Mouse (Mus musculus): Measurements from ENCODE around the gene Sycp2l. TPM values are rescaled to one million over a fixed set of nuclear protein-coding genes. Genes with fewer than 3 reads are reported as not detected.
"Not testable (repeated sequence)": the region's sequence is repeated elsewhere in the genome, so short reads cannot be mapped to it uniquely, and the experiment has no call there.

Sycp2l gene
- polyA plus RNA-seq, 1 experiment from 2014 or later, result not detected

- WGBS, result 81% methylated on average over 9 of the region's 9 CpGs
- Histone ChIP-seq H3K27me3 (ENCODE audit: control insufficient read depth, insufficient read depth, low read length) (no peaks in the 10 kb centered on the region), H3K4me3 (ENCODE audit: low read depth, low read length) (no peak overlapping the region), H3K27ac (replicated peaks; ENCODE audit: low read depth, low read length) (no peak overlapping the region), H3K36me3 (ENCODE audit: control insufficient read depth, insufficient read depth, low read length) (no peaks in the 10 kb centered on the region), H3K4me1 (ENCODE audit: control insufficient read depth, insufficient read depth, low read length) (peaks cover 6% of the 10 kb centered on the region; the same call in 1 of the 2 replicates), H3K9me3 (ENCODE audit: control insufficient read depth, low read length) (no peaks in the 10 kb centered on the region), H3K9ac (ENCODE audit: low read length) (no peak overlapping the region), H3K4me2 (ENCODE audit: low read depth, severe bottlenecking) (no peak overlapping the region)
- no peak for ATAC-seq (ENCODE audit: insufficient number of reproducible peaks, low FRiP score, low TSS enrichment, low read depth)
- no peak for DNase-seq (ENCODE audit: low spot score)
Measured at GRCm38 (mm10) chr13:41203691-41204090, 89.6 kb downstream of the Sycp2l start.

- DNase-seq (ENCODE audit: low spot score); H3K27me3 ChIP-seq (ENCODE audit: control insufficient read depth, insufficient read depth, low read length); H3K9ac ChIP-seq (ENCODE audit: low read length); ATAC-seq (ENCODE audit: insufficient number of reproducible peaks, low FRiP score, low TSS enrichment, low read depth); H3K27ac ChIP-seq (replicated peaks; ENCODE audit: low read depth, low read length); H3K9me3 ChIP-seq (ENCODE audit: control insufficient read depth, low read length); H3K36me3 ChIP-seq (ENCODE audit: control insufficient read depth, insufficient read depth, low read length); H3K4me3 ChIP-seq (ENCODE audit: low read depth, low read length); H3K4me1 ChIP-seq (ENCODE audit: control insufficient read depth, insufficient read depth, low read length); H3K4me2 ChIP-seq (ENCODE audit: low read depth, severe bottlenecking): not testable (repeated sequence)
Measured at GRCm38 (mm10) chr13:41205568-41205967, 91.5 kb downstream of the Sycp2l start.

- no peaks in the 10 kb centered on the region for H3K9me3 ChIP-seq (ENCODE audit: control insufficient read depth, low read length)
Measured at GRCm38 (mm10) chr13:41206241-41206640, 92.1 kb downstream of the Sycp2l start.

GRCm38 (mm10) chr13:41211276-41211675 is 97.2 kb downstream of the Sycp2l start:
- no peaks in the 10 kb centered on the region for H3K4me1 ChIP-seq (ENCODE audit: control insufficient read depth, insufficient read depth, low read length)
- H3K27me3 ChIP-seq (ENCODE audit: control insufficient read depth, insufficient read depth, low read length), result no peaks in the 10 kb centered on the region
- no peak overlapping the region for H3K4me3 ChIP-seq (ENCODE audit: low read depth, low read length)
- no peak overlapping the region for H3K9ac ChIP-seq (ENCODE audit: low read length)
- 79% methylated on average over 4 of the region's 4 CpGs for WGBS
- DNase-seq (ENCODE audit: low spot score) (no peak), ATAC-seq (ENCODE audit: insufficient number of reproducible peaks, low FRiP score, low TSS enrichment, low read depth) (no peak)
- no peak overlapping the region for H3K4me2 ChIP-seq (ENCODE audit: low read depth, severe bottlenecking)
- H3K27ac ChIP-seq (replicated peaks; ENCODE audit: low read depth, low read length), result no peak overlapping the region
- no peaks in the 10 kb centered on the region for H3K36me3 ChIP-seq (ENCODE audit: control insufficient read depth, insufficient read depth, low read length)
- no peaks in the 10 kb centered on the region for H3K9me3 ChIP-seq (ENCODE audit: control insufficient read depth, low read length)

More at GRCm38 (mm10) chr13:41206241-41206640, 92.1 kb downstream of the Sycp2l start:
- Histone ChIP-seq H3K9ac (ENCODE audit: low read length) (no peak overlapping the region), H3K4me2 (ENCODE audit: low read depth, severe bottlenecking) (no peak overlapping the region), H3K4me3 (ENCODE audit: low read depth, low read length) (no peak overlapping the region), H3K27me3 (ENCODE audit: control insufficient read depth, insufficient read depth, low read length) (no peaks in the 10 kb centered on the region), H3K27ac (replicated peaks; ENCODE audit: low read depth, low read length) (no peak overlapping the region), H3K4me1 (ENCODE audit: control insufficient read depth, insufficient read depth, low read length) (peaks cover 6% of the 10 kb centered on the region; the same call in 1 of the 2 replicates), H3K36me3 (ENCODE audit: control insufficient read depth, insufficient read depth, low read length) (no peaks in the 10 kb centered on the region)
- 90% methylated on average over 5 of the region's 5 CpGs for WGBS
- ATAC-seq (ENCODE audit: insufficient number of reproducible peaks, low FRiP score, low TSS enrichment, low read depth) (no peak), DNase-seq (ENCODE audit: low spot score) (no peak)

- no peaks in the 10 kb centered on the region for H3K9me3 ChIP-seq (ENCODE audit: control insufficient read depth, low read length)
- no peak overlapping the region for H3K4me2 ChIP-seq (ENCODE audit: low read depth, severe bottlenecking)
- H3K9ac ChIP-seq (ENCODE audit: low read length), result no peak overlapping the region
- no peak overlapping the region for H3K27ac ChIP-seq (replicated peaks; ENCODE audit: low read depth, low read length)
- 81% methylated on average over 6 of the region's 6 CpGs for WGBS
- H3K4me3 ChIP-seq (ENCODE audit: low read depth, low read length), result no peak overlapping the region
- no peaks in the 10 kb centered on the region for H3K4me1 ChIP-seq (ENCODE audit: control insufficient read depth, insufficient read depth, low read length)
- no peak for ATAC-seq (ENCODE audit: insufficient number of reproducible peaks, low FRiP score, low TSS enrichment, low read depth)
- no peaks in the 10 kb centered on the region for H3K27me3 ChIP-seq (ENCODE audit: control insufficient read depth, insufficient read depth, low read length)
- H3K36me3 ChIP-seq (ENCODE audit: control insufficient read depth, insufficient read depth, low read length), result no peaks in the 10 kb centered on the region
- DNase-seq (ENCODE audit: low spot score), result no peak
Measured at GRCm38 (mm10) chr13:41212558-41213322, 98.6 kb downstream of the Sycp2l start.

- no peak overlapping the region for H3K4me2 ChIP-seq (ENCODE audit: low read depth, severe bottlenecking)
- ATAC-seq (ENCODE audit: insufficient number of reproducible peaks, low FRiP score, low TSS enrichment, low read depth) (no peak), DNase-seq (ENCODE audit: low spot score) (no peak)
- WGBS, result 91% methylated on average over 6 of the region's 6 CpGs
- H3K27ac ChIP-seq (replicated peaks; ENCODE audit: low read depth, low read length), result no peak overlapping the region
- H3K36me3 ChIP-seq (ENCODE audit: control insufficient read depth, insufficient read depth, low read length), result no peaks in the 10 kb centered on the region
- H3K27me3 ChIP-seq (ENCODE audit: control insufficient read depth, insufficient read depth, low read length), result no peaks in the 10 kb centered on the region
- H3K9me3 ChIP-seq (ENCODE audit: control insufficient read depth, low read length), result no peaks in the 10 kb centered on the region
- no peak overlapping the region for H3K4me3 ChIP-seq (ENCODE audit: low read depth, low read length)
- no peaks in the 10 kb centered on the region for H3K4me1 ChIP-seq (ENCODE audit: control insufficient read depth, insufficient read depth, low read length)
- no peak overlapping the region for H3K9ac ChIP-seq (ENCODE audit: low read length)
Measured at GRCm38 (mm10) chr13:41215669-41216068, 101.6 kb downstream of the Sycp2l start.

GRCm38 (mm10) chr13:41216236-41216635 is 102.1 kb downstream of the Sycp2l start:
- WGBS, result 85% methylated on average over 3 of the region's 3 CpGs
- H3K36me3 ChIP-seq (ENCODE audit: control insufficient read depth, insufficient read depth, low read length), result no peaks in the 10 kb centered on the region
- H3K4me1 ChIP-seq (ENCODE audit: control insufficient read depth, insufficient read depth, low read length), result no peaks in the 10 kb centered on the region
- no peak overlapping the region for H3K4me2 ChIP-seq (ENCODE audit: low read depth, severe bottlenecking)
- H3K27ac ChIP-seq (replicated peaks; ENCODE audit: low read depth, low read length), result no peak overlapping the region
- no peaks in the 10 kb centered on the region for H3K27me3 ChIP-seq (ENCODE audit: control insufficient read depth, insufficient read depth, low read length)
- H3K9me3 ChIP-seq (ENCODE audit: control insufficient read depth, low read length), result no peaks in the 10 kb centered on the region
- no peak overlapping the region for H3K4me3 ChIP-seq (ENCODE audit: low read depth, low read length)
- ATAC-seq (ENCODE audit: insufficient number of reproducible peaks, low FRiP score, low TSS enrichment, low read depth) (no peak), DNase-seq (ENCODE audit: low spot score) (no peak)
- no peak overlapping the region for H3K9ac ChIP-seq (ENCODE audit: low read length)

GRCm38 (mm10) chr13:41219056-41219455 is 104.9 kb downstream of the Sycp2l start:
- no peak for DNase-seq (ENCODE audit: low spot score)
- Histone ChIP-seq H3K9me3 (ENCODE audit: control insufficient read depth, low read length) (no peaks in the 10 kb centered on the region), H3K36me3 (ENCODE audit: control insufficient read depth, insufficient read depth, low read length) (no peaks in the 10 kb centered on the region), H3K4me2 (ENCODE audit: low read depth, severe bottlenecking) (no peak overlapping the region), H3K9ac (ENCODE audit: low read length) (no peak overlapping the region), H3K27ac (replicated peaks; ENCODE audit: low read depth, low read length) (no peak overlapping the region), H3K4me1 (ENCODE audit: control insufficient read depth, insufficient read depth, low read length) (no peaks in the 10 kb centered on the region), H3K27me3 (ENCODE audit: control insufficient read depth, insufficient read depth, low read length) (no peaks in the 10 kb centered on the region), H3K4me3 (ENCODE audit: low read depth, low read length) (no peak overlapping the region)
- 57% methylated on average over 1 of the region's 1 CpGs for WGBS
- no peak for ATAC-seq (ENCODE audit: insufficient number of reproducible peaks, low FRiP score, low TSS enrichment, low read depth)

All from limb, embryonic 11.5 days (tissue).